Mouse (Mus musculus) lung, postnatal 25 days (tissue): Measurements from ENCODE around the gene Zfp11.
"Not testable (repeated sequence)": the region's sequence is repeated elsewhere in the genome, so short reads cannot be mapped to it uniquely, and the experiment has no call there.

Experiments
- DNase-seq: peaks from one replicate; pipeline ENCODE4 v3.0.0; 2022; ENCODE audit warnings: low spot score

Gene Zfp11

DNA sequence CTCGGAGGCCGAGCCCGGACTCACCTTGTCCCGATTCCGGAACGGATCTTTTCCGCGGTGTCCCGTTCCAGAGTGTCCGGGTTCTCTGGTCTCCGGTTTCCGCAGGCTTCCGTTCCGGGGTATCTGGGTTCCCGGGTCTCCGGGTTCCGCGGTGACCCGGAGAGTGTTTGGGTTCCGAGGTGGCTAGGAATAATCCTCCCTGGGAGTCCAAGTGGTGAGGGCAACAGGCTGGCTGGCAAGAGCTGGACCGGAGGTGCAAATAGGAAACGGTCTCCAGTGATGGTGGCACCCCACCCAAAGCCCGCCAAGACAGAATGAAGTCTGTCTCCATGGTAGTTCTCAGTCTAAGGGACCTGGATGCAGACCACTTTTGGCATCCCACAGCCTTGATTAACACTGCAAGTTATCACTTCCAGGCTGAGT lies at the start of gene Zfp11:
Zfp11 (minus strand) TSS at position 64 of the 423 bp plus-strand sequence.
- DNase-seq: peak; percentile 66

DNA sequence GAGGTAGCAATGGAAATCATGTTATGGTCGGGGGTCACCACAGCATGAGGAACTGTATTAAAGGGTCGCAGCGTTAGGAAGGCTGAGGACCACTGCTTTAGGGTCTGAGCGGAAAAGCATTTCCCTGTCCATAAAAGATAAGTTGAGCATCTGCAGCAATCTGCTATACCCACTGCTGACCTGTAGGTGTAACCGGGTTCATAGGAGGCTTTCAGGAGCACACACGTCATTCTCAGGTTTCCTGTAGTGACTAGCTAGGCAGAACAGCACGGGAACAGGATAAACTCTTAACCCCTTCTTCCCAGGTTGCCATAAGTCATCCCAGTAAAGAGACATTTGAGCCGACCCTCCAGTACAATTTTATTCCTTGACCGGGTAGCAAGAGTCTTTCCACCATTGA lies 47.1 kb upstream of the Zfp11 start:
- no peak for DNase-seq

DNA sequence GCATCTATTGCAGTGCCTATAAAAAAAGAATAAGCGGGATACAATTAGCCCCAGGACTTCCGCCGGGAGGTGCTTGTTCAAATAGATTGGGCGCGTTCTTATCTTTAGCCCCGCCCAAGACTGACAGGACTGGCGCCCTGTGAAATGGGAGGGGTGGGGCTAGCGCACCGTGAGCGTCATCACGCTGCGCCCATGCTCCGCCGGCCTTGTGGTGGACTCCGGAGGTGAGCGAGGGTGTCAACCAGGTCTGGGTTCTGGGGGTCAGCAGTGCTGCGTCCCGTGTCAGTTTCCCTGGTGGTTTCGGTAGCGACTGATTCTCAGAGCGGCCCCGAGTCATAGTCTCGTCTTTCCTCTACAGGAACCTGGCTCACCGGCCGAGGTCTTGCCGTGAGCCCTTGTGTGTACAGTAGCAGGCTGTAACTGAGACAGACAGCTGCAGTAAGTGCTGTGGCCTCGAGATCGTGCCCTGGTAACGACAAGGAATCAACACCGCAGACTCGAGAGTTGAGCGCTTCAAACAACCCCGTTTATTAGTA lies 45.5 kb upstream of the Zfp11 start, which contains the start of gene Mrps17:
Mrps17 (plus strand) TSS at position 172 of the 536 bp plus-strand sequence.
- DNase-seq: peak; percentile 95

DNA sequence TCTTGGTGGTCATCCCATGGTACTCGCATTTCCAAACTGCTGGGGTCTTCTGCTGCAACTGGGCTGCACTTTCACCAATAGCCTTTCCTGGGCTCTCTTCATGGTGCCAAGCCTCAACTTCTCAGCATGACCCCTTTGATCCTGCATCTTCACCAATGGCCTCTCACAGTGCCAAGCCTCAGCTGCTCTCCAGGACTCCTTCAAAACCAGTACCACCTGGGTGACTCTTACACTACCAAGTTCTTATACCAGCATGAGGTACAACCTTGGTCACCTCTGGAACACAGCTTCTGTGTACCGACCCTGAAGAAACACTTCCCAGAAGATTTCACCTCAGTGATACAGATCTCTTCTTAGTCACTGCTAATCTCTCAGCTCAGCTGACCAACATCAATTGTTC lies 38.5 kb upstream of the Zfp11 start, which contains the start of gene Sept14:
Sept14 (minus strand) TSS at position 101 of the 400 bp plus-strand sequence.
- no peak for DNase-seq

DNA sequence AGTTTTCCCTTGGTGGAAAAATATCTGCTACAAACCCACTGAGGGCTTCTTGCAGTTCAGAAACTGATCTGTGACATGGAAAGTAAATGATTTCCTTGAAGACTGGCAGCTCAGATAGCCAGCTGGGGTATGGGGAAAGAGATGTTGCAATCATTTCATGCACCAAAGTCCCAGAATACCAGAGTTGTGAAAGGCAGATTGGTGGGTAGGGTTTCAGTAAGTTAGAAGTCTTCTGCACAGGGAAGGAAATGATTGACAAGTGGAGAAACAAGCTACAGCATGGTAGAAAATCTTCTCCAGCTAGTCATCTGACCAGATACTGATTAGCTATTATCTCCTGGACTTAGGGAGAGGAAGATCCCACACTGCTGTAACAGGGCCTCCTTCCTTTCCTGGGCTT lies 33.5 kb upstream of the Zfp11 start:
- DNase-seq: no peak

DNA sequence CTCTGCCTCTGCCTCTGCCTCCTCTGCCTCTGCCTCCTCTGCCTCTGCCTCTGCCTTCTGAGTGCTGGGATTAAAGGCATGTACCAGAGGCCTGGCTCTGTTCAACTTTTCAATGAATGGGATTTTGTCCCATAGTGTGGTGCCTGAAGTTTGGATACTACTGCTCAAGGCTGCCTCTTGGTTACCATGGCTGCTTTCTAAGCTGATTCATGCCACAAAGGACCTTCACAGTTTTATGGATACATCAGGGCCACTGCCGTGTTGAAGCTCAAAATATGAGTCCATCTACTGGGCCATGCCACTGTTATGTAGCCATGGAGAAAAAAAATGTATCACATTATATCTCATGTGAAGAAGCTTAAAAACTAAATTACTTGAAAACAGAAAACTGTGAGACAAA lies 31.8 kb upstream of the Zfp11 start:
- no peak for DNase-seq

DNA sequence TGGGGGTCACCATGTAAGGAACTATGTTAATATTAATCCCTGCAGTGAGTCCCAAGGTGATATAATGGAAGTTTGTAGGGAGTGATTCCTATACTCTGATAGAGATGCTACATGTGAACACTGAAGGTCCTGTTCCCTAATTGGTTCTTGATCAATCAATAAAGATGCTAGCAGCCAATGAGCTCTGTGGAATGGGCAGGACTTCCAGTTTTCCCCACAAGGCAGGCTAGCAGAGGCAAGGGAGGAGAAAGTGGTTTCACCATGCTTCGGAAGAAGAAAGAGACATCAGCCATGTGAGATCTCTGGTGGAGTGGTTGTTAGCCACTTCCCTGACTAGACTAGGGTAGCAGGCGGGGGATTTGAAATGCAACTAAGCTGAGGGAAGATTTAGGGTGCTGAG lies 30.6 kb upstream of the Zfp11 start:
- no peak for DNase-seq

DNA sequence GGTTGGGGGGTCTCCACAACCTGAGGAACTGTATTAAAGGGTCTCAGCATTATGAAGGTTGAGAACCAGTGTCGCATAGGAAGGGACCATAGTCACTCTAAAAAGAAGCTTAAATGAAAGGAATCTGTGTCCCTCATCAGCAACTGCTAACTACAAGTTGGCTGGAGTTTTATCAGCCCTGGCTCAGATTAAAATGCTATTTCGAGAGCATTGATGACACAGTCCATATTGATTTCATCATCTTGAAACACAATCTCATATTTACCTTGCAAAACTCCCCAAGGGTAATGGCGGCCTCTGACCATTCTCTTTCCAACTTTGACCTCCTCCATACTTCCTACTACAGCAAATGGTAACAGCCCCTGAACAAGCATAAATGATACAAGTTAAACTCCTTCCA lies 20.6 kb upstream of the Zfp11 start:
- no peak for DNase-seq

DNA sequence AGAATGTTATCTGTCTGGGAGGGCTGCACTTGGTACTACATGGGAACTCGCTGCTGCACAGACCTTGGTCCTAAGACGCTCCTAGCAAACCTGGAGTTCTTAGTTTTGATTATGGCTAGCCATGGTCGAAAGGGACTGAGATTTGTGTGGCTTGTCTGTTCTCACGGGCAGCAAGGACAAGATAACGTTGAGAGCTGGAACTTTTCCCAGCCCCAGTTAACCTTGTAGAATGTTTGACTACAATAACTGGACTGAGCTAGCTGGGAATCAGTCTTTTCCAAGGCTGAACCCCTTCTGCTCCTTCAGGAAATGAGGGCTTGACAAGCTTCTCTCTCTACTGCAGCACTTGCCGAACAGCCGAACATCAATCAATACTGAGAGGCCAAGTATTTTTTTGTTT lies 17.7 kb upstream of the Zfp11 start:
- DNase-seq: no peak

DNA sequence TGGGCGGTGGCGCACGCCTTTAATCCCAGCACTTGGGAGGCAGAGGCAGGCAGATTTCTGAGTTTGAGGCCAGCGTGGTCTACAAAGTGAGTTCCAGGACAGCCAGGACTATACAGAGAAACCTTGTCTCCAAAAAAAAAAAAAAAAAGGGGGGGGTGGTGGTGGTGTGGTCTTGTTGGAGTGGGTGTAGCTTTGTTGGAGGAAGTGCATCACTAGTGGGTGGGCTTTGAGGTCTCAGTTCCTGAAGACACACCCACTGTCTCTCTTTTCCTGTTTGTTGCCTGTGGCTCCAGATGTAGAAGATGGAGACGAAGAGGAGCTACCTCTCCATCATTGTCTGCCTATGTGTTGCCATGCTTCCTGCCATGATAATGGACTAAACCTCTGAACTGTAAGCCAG lies 15.2 kb upstream of the Zfp11 start:
- DNase-seq: not testable (repeated sequence)

DNA sequence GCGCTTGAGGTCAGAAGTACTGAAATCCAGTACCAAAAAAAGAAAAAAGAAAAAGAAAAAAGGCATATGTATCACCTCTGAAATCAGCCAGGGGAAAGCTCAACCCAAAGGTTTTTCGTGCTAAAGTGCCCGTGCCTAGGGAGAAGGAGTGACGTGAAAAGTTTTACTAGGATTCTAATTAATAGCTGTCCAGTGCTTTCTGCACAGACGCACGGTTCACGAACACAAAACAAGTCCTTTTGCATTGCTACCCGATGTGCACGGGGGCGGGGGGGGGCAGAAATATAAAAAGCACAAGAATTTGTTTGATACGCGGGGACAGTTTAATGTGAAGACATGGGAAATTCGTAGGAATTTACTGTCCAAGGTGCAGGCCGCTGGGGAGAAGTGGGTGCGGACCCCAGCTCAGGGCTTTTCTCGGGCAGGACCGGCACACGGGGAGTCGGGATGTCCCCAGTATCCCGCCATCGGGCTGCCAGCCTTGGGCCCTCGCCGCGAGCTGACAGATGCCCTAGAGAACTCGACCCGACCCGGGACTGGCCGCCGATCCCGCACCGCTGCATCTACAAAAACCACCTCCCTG lies 355 bp downstream of the Zfp11 start:
- no peak for DNase-seq

DNA sequence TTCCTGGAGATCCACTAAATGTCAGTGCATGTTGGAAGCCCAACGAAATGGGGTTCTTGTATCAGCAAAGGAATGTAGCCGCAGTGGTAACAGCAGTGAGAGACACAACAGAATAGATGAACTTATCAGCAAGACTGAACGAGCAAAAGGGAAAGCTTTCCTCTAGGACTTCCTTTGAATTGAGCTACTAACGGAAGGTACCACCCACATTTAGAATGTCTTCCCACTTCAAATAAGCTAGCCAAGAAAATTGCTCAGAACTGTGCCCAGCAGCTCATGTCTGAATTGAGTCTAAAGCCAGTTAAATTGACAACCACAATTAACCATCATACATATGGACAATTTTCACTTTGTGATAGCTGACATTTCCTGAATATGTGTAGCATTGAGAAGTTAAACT lies 2.0 kb downstream of the Zfp11 start:
- no peak for DNase-seq

DNA sequence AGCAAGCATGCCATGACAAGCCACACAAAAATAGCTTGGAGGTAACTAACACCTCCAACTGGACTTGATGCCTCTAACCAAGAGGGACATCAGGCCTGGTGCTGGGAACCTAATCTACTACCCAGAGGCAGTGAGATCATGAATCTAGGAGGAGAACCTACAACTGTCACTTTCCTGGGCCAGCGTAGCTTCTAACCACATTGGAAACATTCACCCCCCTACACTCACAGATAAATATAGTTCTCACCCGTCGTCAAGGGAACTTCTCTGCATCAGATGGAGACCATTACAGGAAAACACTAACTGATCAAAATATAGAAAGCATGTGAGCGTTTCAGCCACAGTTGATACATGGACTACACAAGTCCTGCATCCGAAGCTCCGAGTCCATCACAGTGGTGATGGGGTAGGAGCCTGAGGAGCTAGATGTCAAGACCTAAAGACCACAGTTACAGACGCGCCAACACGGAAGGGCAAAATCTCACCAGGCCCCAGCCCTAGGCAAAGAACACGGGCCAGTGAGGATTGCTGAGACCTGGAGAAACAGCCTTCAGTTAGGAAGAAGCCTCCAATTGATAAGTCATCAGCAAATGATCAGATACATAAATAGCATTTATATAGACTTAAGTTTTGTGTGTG lies 3.5 kb downstream of the Zfp11 start:
- no peak for DNase-seq

DNA sequence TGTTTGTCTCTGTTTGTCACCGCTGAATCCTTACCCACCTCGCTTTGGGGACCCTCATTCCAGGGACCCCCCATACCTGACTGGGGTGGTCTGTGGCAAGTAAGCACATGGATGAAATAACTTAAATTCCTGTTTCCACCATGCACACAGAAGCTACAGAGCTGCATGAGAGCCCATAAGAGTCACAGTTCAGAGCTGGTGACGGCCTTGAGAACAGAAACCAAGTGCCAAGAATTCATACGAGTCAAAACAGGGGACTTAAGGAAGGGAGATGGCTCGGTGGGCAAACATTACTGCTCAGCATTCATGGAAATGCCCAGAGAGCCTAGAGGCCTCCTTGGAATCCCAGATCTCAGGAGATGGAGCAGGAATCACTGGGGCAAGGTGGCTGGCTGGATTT lies 5.8 kb downstream of the Zfp11 start:
- no peak for DNase-seq

DNA sequence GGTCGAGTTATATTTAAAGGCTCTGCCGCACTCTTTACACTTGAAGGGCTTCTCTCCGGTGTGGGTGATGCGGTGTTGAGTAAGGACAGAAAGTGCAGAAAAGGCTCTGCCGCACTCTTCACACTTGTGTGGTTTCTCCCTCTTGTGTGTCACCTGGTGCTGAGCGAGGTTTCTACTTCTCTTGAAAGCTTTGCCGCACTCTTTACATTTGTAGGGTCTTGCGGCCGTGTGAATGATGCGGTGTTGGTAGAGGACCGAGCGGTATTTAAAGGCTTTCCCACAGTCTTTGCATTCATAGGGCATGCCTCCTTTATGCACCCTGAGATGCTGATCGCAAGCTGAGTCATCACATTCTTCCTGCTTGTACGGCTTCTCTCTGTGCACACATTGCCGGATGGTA lies 12.0 kb downstream of the Zfp11 start:
- DNase-seq: no peak

DNA sequence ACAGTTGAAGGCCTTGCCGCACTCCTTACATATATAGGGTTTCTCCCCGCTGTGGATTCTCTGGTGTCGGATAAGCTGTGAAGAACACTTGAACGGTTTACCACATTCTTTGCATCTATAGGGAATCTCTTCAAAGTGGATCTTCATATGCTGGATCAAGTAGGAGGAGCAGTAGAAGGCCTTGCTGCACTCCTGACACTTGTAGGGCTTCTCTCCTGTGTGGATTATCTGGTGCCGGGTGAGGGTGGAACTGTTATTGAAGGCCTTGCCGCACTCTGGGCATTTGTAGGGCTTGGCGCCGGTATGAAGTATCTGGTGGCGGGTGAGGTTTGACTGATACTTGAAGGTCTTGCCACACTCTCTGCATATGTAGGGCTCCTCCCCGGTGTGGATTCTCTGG lies 12.9 kb downstream of the Zfp11 start:
- DNase-seq: no peak

DNA sequence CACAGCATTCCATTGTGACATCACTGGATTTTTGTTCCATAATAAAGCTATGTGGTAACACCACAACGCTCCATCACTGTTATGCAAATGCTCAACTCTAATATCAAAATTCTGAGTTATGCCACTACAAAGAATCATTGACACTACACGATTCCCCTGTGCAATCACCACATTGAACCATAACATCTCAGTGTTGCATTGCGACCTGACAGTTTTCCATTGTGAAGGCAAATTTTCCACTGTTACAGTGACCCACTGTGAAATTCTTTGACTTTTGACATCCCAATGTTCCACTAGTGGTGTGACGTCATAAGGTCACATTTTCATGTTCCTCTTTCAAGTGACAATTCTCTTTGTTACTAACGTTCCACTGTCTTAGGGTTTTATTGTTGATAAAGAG lies 19.0 kb downstream of the Zfp11 start:
- no peak for DNase-seq

DNA sequence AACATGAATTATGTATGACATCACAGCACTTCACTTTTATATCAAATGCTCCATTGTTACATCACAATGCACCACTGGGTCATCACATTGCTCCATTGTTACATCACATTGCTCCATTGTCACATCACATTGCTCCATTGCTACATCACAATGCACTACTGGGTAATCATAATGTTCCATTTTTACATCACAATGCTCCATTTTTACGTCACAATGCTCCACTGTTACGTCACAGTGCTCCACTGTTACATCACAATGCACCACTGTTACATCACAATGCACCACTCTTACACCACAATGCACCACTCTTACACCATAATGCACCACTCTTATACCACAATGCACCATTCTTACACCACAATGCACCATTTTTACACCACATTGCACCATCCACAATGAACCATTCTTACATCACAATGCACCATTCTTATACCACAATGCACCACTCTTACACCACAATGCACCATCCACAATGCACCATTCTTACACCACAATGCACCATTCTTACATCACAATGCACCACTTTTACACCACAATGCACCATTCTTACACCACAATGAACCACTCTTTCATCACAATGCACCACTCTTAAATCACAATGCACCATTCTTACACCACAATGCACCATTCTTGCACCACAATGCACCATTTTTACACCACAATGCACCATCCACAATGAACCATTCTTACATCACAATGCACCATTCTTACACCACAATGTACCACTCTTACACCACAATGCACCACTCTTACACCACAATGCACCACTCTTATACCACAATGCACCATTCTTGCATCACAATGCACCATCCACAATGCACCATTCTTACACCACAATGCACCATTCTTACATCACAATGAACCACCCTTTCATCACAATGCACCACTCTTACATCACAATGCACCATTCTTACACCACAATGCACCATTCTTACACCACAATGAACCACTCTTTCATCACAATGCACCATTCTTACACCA lies 37.3 kb downstream of the Zfp11 start:
- not testable (repeated sequence) for DNase-seq

DNA sequence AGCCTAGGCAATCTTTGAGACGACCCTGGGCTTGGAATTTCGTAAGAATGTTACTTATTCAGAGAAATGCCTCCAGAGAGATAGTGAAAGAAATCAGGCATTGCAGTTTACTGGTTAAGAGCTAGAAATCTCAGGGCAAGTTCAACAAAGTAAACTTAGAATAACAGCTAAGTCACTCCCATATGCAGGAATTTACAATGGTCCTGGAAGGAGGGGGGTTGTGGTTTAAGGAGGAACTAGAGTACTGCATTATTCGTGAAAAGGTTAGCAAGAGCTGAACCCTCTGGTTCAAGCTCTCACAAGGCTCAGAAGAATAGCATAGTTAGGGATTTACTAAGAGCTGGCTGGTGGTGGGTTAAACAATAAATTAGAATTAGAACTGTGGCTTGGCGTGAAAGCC lies 43.3 kb downstream of the Zfp11 start:
- not testable (repeated sequence) for DNase-seq

DNA sequence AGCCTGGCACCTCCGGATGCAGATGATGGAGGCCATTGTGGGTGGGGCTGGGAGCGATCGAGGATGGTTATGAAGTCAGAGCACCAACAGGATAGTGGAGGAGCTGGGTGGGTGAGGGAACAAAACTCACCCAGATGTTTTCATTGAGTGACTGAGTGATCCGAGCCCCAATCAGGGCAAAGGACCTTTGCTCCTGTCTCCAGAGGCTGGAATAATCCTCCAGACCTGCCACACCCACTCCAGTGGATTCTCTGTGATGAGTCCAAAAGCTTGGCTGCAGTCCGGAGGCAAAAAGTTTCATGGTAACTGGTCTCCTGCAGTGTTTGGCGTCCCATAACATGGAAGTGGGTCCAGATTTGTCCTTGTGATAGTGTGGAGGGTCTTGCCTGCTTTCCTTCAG lies 43.8 kb downstream of the Zfp11 start:
- DNase-seq: no peak

DNA sequence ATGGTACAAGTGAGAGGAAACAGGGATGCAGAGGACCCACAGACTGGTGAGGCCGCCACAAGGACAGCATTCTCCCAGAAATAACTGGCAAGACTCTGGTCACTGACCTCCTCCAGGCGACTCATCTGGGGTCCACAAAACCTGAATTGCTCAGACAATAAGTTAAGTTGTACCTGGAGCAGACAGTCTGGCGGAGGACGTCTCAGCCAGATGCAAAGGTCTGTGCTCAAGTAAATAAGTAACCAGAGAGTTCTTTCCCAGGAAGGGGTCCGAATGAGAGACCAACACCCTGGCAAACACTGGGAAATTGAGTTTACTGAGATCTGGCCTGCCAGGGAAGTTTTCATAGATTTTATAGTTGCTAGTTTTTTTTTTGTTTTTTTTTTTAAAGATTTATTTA lies 48.5 kb downstream of the Zfp11 start:
- DNase-seq: no peak

DNA sequence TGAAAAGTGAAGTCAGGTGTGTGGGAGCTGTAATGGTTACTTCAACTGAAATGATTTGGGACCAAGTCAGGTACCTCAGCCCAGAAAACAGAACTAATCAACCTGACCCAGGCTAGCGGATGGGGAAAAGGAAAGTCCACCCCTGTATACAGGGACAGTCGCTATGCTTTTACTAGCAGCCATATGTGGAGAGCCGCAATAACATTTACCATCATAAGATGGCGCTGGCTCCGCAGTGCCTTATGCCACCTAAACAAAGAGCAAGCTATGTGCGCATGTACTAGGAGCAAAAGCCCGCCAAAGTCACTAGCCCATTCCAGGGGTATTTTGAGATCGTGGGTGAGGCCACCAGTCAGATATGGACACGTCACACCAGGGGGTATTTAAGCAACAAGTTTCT lies 49.3 kb downstream of the Zfp11 start:
- DNase-seq: not testable (repeated sequence)

DNA sequence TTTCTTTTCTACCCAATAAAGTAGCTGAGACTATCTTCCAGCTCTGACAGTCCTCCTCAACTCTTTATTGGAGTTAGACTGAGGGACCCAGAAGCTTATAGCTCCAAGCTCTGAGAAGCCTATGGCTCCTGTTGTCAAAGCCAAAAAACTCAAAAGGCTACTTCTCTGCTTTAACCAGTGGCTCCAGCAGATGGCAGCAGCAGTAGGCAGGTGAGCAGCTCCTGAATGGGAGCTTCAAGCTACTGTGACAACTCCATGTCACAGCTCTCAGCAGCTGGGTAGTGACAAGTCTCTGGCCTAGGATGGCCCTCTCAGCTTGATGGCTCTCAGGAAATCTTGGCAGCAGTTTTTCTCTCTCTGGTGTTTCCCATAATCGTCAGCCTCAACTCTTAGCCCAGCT lies 58.8 kb downstream of the Zfp11 start:
- DNase-seq: peak; percentile 64
